Mouse (Mus musculus) frontal cortex, postnatal 36 days (tissue): Measurements from ENCODE around the gene Sash1.
A peak's percentile ranks its signal among the peaks of the same experiment; 100 is the strongest.

Experiments used
- DNase-seq, 2 experiments: peaks; one replicate each; pipeline ENCODE4 v3.0.0; 2022; ENCODE audit warnings: low spot score in 2 of 2

The Sash1 gene

DNA sequence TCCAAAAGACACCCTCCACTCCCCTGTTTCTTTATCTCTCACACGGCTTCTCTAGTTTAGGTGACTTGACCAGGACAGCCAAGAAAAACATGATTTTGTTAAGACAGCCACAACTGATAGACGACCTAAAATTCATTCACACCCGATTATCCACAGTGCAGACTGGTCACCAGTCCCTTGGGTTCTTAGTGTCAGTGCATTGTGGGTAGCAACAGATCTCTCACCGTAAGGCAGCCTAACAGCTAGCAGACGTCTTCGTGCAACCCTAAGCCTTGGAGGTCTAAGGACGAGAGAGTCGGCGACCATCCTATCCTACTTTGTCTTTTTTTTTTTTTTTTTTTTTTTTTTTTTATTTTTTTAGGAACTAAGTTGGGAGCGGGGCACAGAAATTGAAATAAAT is 34.2 kb downstream of the Sash1 start:
- DNase-seq = no peak

DNA sequence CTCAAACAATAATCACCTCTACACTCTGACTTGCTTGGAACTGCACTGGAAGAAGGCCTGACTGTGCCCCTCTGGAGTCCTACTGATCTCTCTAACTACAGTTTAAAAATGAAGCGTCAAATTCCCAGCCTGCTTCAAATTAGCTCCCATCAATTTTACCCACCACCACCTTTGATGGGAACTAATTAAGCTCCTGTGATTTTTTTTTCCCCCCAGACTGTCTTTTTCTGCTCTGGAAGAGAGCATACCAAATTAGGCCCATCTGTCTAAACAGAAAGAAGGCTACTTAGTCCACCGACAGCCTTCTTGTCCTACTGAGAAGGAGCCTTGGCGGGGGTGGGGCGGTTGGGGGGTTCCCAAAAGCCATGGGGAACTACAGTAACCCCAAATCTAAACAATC is 37.9 kb downstream of the Sash1 start:
- no peak for DNase-seq

GRCm38 (mm10) chr10:8846258-8846657 is 39.6 kb downstream of the Sash1 start:
- no peak for DNase-seq

DNA sequence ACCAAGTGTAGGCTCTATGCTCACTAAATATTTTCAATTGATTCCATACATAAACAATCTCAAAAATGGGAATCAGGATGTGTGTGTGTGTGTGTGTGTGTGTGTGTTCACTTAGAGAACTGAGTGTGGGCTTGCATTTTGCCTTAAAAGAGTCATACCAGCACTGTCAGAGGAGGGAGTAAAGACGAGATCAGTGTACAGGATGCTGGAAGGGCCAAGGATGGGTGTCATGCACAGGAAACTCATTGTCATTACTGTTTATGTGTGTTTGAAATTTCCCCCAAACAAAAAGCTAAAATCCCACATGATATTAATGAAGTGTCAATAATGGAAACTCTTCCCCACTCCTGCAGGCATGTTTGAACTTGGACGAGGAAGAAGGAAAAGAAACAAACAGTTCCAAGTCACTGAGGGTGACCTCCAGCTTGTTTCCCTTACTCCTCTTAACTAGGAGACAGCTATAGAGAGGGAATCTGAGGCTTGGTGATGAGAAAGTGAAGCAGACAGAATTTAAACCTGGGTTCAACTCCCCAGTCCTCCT is 40.6 kb downstream of the Sash1 start:
- no peak for DNase-seq

GRCm38 (mm10) chr10:8839956-8840355 is 45.9 kb downstream of the Sash1 start:
- DNase-seq = no peak

- peak; percentile 13 to 30 for DNase-seq
Measured at GRCm38 (mm10) chr10:8833816-8834464, 51.9 kb downstream of the Sash1 start.

GRCm38 (mm10) chr10:8826303-8826702 is 59.6 kb downstream of the Sash1 start:
- no peak for DNase-seq

- no peak for DNase-seq
Measured at GRCm38 (mm10) chr10:8825874-8826273, 60.0 kb downstream of the Sash1 start.

GRCm38 (mm10) chr10:8818066-8818465 is 67.8 kb downstream of the Sash1 start:
- no peak for DNase-seq

- DNase-seq = no peak
Measured at GRCm38 (mm10) chr10:8813984-8814578, 71.8 kb downstream of the Sash1 start.

GRCm38 (mm10) chr10:8813259-8813658 is 72.6 kb downstream of the Sash1 start:
- no peak for DNase-seq

- no peak for DNase-seq
Measured at GRCm38 (mm10) chr10:8812807-8813206, 73.1 kb downstream of the Sash1 start.

- no peak for DNase-seq
Measured at GRCm38 (mm10) chr10:8811261-8812039, 74.4 kb downstream of the Sash1 start.

DNA sequence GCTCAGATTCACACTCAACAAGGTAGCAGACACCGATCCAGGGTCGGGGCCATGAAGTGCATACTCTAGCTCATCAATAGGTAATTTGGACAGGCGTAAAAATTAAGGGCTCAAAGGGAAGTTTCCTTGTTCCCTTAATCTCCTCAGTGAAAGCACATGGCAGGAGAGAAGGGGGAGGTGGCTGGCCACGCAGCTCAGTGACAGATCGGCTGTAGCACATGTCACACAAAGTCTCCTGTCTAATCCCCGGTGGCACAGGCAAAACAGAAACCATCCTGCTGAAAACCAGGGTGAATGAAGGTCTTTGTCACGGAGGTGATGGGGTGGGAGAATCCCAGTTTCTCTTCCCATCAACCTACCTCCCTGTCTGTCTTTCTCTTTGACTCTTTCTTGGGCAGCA is 75.4 kb downstream of the Sash1 start:
- no peak for DNase-seq

DNA sequence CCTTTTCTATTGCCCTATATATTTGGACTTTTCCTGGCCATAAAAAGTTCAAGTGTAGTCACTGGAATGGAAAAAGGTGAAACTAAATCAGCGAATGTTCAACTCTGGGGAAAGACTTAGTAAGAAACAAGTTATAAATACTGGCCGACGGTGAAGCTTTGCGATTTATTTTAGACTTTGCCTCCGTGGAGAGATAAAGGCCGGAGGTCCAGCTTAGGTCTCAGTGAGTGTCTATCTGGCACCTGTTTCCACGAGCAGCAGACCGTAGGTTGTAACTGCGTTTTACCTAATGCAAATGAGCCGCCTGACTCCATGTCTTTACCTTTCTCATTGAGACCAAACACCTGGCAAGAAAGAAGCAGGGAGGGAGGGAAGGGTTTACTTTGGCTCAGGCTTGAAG is 77.5 kb downstream of the Sash1 start:
- no peak for DNase-seq

DNA sequence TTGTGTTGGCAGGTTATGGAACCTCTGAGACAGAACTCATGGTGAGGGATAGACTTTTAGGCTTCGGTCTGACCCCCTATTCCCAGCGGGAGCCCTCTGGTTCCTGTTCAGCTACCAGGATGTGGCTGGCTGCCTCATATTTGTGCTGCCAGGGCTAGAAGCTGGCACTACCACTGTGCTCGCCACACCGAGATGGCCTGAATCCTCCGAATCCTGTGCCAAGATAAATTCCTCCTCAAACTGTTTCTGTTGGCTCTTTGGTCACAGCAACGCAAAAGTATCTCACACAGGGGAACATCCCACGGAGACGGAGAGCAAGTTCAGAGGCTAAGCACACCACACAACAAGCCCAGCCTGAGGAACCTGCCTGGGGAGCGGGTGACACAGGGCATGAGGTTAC is 78.3 kb downstream of the Sash1 start:
- no peak for DNase-seq

- no peak for DNase-seq
Measured at GRCm38 (mm10) chr10:8805402-8805801, 80.5 kb downstream of the Sash1 start.

- DNase-seq = no peak
Measured at GRCm38 (mm10) chr10:8804292-8804691, 81.6 kb downstream of the Sash1 start.

GRCm38 (mm10) chr10:8801719-8802347 is 84.0 kb downstream of the Sash1 start:
- no peak for DNase-seq

DNA sequence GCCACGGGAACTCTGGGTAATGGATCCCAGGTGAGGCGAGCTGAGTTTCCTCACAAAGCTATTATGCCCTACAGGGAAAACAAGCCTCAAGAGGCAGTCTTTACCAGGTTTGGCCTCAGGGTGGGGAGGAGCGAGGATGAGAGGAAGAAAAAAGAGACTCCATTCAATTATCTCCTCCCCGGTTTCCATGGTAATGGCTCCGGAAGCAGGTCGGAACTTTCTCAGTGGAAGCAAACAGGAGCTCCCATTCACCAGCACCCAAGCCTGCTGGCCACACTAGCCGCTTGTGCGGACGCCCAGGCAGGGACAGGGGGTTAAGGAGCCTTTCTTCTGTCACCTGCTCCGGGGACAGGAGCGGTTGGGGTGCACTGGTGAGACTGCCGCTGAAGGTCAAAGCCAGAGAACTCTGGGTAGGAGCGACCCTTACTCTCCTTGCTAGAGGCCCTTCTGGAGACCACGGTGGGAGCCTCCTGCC is 84.7 kb downstream of the Sash1 start:
- peak; percentile 51 to 74 for DNase-seq

DNA sequence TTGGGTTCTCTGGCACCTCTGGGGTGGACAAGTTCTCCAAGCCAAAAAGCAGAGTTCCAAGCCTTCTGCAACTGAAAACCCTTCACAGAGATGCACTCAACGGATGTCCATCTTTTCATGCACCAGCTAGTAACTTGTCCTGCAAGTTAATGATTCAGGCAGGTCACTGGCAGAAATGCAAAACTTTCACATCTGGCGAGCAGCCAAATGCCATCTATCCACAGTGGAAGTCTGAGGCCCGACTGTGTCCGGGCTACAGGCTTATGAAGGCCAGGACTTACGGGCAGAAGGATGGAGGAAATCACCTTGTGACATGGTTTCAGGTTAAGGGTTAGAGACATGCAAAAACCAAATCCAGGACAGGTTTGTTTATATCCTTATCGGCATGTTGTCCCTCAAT is 88.0 kb downstream of the Sash1 start:
- no peak for DNase-seq

DNA sequence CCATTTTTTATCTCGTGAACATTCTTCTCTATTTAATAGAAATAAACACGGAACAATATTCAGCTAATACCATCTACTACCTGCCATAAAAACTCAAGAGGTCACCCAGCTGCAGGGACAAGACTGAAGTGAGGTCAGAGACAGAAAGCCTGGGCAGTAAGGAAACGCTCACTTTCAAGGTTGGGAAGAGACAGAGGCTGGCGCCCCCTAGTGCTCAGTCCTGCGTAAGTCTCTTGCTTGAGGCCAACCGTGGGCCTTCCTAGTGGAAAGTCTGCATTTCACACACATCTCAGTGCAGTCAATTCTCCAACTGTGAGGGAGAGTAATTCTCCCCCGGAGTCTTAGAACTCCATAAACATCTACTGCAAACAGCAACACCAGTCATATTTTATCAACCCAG is 90.5 kb downstream of the Sash1 start:
- DNase-seq = peak; percentile 74 to 77
